Comparison of ENCODE assay signal across 18 mouse cellular contexts in genomic region chr14:61155687-61156086, GRCm38 (mm10).
"Had no signal": no experiment of that assay in that cellular context is flagged by ENCODE, and none has a peak within 500 bp of the region (broad histone marks: within the 10 kb centered on the region; RNA-seq: fewer than 3 reads in every experiment).

No protein-coding gene starts in this region.

- ATAC-seq: midbrain, embryonic 16.5 days had no signal

- H3K9me3 ChIP-seq: midbrain, embryonic 10.5 days; midbrain, embryonic 12.5 days; neural tube, embryonic 13.5 days; neural tube, embryonic 15.5 days had no signal

- H3K36me3 ChIP-seq: midbrain, embryonic 10.5 days; midbrain, embryonic 12.5 days; neural tube, embryonic 15.5 days had no signal

- H3K4me3 ChIP-seq: midbrain, embryonic 10.5 days; midbrain, embryonic 12.5 days; myocyte; neural tube, embryonic 13.5 days; neural tube, embryonic 15.5 days had no signal

- H3K27me3 ChIP-seq: neural tube, embryonic 13.5 days; neural tube, embryonic 15.5 days had no signal

- H3K27ac ChIP-seq: midbrain, embryonic 10.5 days; midbrain, embryonic 12.5 days; neural tube, embryonic 13.5 days; neural tube, embryonic 15.5 days had no signal

- H3K9ac ChIP-seq: lung, embryonic 14.5 days; midbrain, embryonic 12.5 days; neural tube, embryonic 13.5 days; neural tube, embryonic 15.5 days had no signal

- H3K4me2 ChIP-seq: lung, embryonic 14.5 days; midbrain, embryonic 12.5 days; neural tube, embryonic 13.5 days; neural tube, embryonic 15.5 days had no signal

- DNase-seq: lung, adult 18-20 months; lung, embryonic 14.5 days; lung, postnatal 10 days; lung, postnatal 4 days; midbrain, embryonic 14.5 days; right cerebral cortex, adult 18-20 months; right cerebral cortex, postnatal 25 days; right cerebral cortex, postnatal 4 days; spleen, adult 18-20 months; thymus, adult 18-20 months; thymus, postnatal 14 days; thymus, postnatal 36 days had no signal

- H3K4me1 ChIP-seq: neural tube, embryonic 15.5 days had no signal
